Mouse (Mus musculus) cerebellum, adult 2 months (tissue): ENCODE results near the gene Chrm1. TPM values are rescaled to one million over a fixed set of nuclear protein-coding genes. Genes with fewer than 3 reads are reported as not detected.
"Not testable (repeated sequence)": the region's sequence is repeated elsewhere in the genome, so short reads cannot be mapped to it uniquely, and the experiment has no call there.

Experiments used
- DNase-seq, 2 experiments: peaks; one replicate each; pipeline ENCODE4 v3.0.0; 2021
- H3K27ac ChIP-seq: fragments of 200-500 bp; 2 replicates; pipeline ENCODE4 v1.5.1; 2012; ENCODE audit warnings: low read length, control low read depth, inconsistent platforms; ENCODE audit not compliant: insufficient read depth
- H3K27me3 ChIP-seq: fragments of 200-500 bp; 2 replicates; pipeline ENCODE4 v1.6.1; 2012; ENCODE audit warnings: inconsistent platforms, mild to moderate bottlenecking, low read length, moderate library complexity; ENCODE audit not compliant: control insufficient read depth, insufficient read depth
- H3K4me1 ChIP-seq: fragments of 200-500 bp; 2 replicates; pipeline ENCODE4 v1.6.1; 2011; ENCODE audit warnings: low read length; ENCODE audit not compliant: control insufficient read depth, insufficient read depth
- H3K4me3 ChIP-seq: fragments of 200-500 bp; replicated peaks from 2 replicates; pipeline ENCODE3; 2011; ENCODE audit warnings: mild to moderate bottlenecking, low read depth, low read length, control low read depth; ENCODE audit not compliant: insufficient read depth
- CTCF ChIP-seq: fragments of 200-500 bp; IDR thresholded peaks from 2 replicates; pipeline ENCODE4 v1.5.1; 2011; ENCODE audit warnings: low read depth, mild to moderate bottlenecking, control low read depth, low read length, moderate library complexity, borderline replicate concordance; ENCODE audit not compliant: insufficient read depth
- POLR2A ChIP-seq: fragments of 200-500 bp; IDR thresholded peaks from 2 replicates; pipeline ENCODE4 v1.6.1; 2011; ENCODE audit warnings: low read length, control low read depth, borderline replicate concordance; ENCODE audit not compliant: insufficient read depth
- WGBS: fragments of 180-500 bp; shearing (Covaris S2); methylation state at CpG from one replicate; pipeline ENCODE4 v1.1.7; 2018; 5-methylcytosine and 5-hydroxymethylcytosine counted together
- polyA plus RNA-seq: library from polyadenylated mRNA; depleted of rRNA; stranded (reverse); fragments of >200 nt; gene quantifications from 2 replicates; pipeline ENCODE4 v1.2.3, GENCODE M21; 2012; rRNA removed

Chrm1 gene
- polyA plus RNA-seq, 1 experiment = 0.88 TPM

DNA sequence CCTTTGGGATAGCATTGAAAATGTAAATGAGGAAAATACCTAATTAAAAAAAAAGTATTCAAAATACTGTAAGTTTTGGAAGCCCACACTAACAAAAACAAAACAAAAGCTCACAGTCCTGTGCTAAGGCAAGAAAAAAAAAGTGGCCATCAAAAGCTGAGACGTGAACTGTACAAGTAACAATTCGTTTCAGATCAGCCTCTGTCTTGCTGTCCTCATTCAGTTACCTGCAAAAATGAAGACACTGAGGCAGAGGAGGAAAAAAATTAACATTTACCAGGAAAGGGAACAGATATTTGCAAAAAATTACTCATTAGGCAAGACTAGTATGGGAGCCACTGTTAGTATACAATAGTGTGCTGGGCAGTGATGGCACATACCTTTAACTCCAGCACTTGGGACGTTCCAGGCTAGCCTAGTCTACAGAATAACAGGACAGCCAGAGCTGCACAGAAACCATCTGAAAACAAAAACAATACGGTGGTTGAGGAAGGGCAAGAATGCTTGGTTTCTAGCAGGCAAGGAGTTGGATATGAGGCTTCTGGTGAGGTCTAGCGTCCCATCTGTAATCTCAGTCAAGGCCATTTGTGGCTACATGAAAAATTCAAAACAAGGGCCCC, 64.0 kb downstream of the Chrm1 start:
- DNase-seq = no peak
- H3K4me3 ChIP-seq = no peak overlapping the region
- H3K27me3 ChIP-seq = no peaks in the 10 kb centered on the region
- H3K27ac ChIP-seq = no peak overlapping the region
- TF ChIP-seq CTCF (no peak), POLR2A (no peak)
- 38% methylated on average over 5 of the region's 5 CpGs for WGBS
- H3K4me1 ChIP-seq = peaks cover 5% of the 10 kb centered on the region; the same call in 1 of the 2 replicates

GRCm38 (mm10) chr19:8728335-8729099, 64.9 kb downstream of the Chrm1 start:
- H3K27me3 ChIP-seq, H3K4me3 ChIP-seq, H3K27ac ChIP-seq, H3K4me1 ChIP-seq, DNase-seq: not testable (repeated sequence)
- WGBS = 50% methylated on average over 3 of the region's 3 CpGs

Other genes with a start within 250 kb of the Chrm1 start
- 18.2 and 19.1 TPM in 2 replicates for gene Slc22a8, start 72.5 kb upstream of the Chrm1 start, polyA plus RNA-seq
- gene Slc22a6, start 45.8 kb upstream of the Chrm1 start, polyA plus RNA-seq = 2.5 and 3.9 TPM in 2 replicates
- gene Slc3a2, start 59.6 kb downstream of the Chrm1 start, polyA plus RNA-seq = 214 and 221 TPM in 2 replicates
- 55.5 and 57.6 TPM in 2 replicates for gene Wdr74, start 72.0 kb downstream of the Chrm1 start, polyA plus RNA-seq
- gene 1700092M07Rik, start 76.9 kb downstream of the Chrm1 start, polyA plus RNA-seq = 0.33 and 0.65 TPM in 2 replicates
- 116 and 119 TPM in 2 replicates for gene Stx5a, start 77.6 kb downstream of the Chrm1 start, polyA plus RNA-seq
- gene Nxf1, start 93.3 kb downstream of the Chrm1 start, polyA plus RNA-seq = 134 and 135 TPM in 2 replicates
- gene Tmem223, start 107.2 kb downstream of the Chrm1 start, polyA plus RNA-seq = 169 and 170 TPM in 2 replicates
- 15.9 and 20.2 TPM in 2 replicates for gene Tmem179b, start 110.7 kb downstream of the Chrm1 start, polyA plus RNA-seq
- 14.1 and 15.6 TPM in 2 replicates for gene Taf6l, start 122.6 kb downstream of the Chrm1 start, polyA plus RNA-seq
- gene Polr2g, start 134.8 kb downstream of the Chrm1 start, polyA plus RNA-seq = 155 and 157 TPM in 2 replicates
- gene Zbtb3, start 138.8 kb downstream of the Chrm1 start, polyA plus RNA-seq = 3.7 and 3.8 TPM in 2 replicates
- 34.4 and 36.0 TPM in 2 replicates for gene Ttc9c, start 155.5 kb downstream of the Chrm1 start, polyA plus RNA-seq
- 97.7 and 101 TPM in 2 replicates for gene Hnrnpul2, start 156.2 kb downstream of the Chrm1 start, polyA plus RNA-seq
- not detected in 2 replicates for gene AC129217.1, start 166.0 kb downstream of the Chrm1 start, polyA plus RNA-seq
- 148 and 155 TPM in 2 replicates for gene Bscl2, start 173.7 kb downstream of the Chrm1 start, polyA plus RNA-seq
- gene Gng3, start 175.4 kb downstream of the Chrm1 start, polyA plus RNA-seq = 218 and 236 TPM in 2 replicates
- gene Lrrn4cl, start 187.0 kb downstream of the Chrm1 start, polyA plus RNA-seq = 0.78 and 0.85 TPM in 2 replicates
- 117 and 134 TPM in 2 replicates for gene Ubxn1, start 207.7 kb downstream of the Chrm1 start, polyA plus RNA-seq
- gene Uqcc3, start 217.1 kb downstream of the Chrm1 start, polyA plus RNA-seq = 69.3 and 76.7 TPM in 2 replicates
- 3.8 and 5.1 TPM in 2 replicates for gene Lbhd1, start 219.9 kb downstream of the Chrm1 start, polyA plus RNA-seq
- not detected in 2 replicates for gene Gm49403, start 220.1 kb downstream of the Chrm1 start, polyA plus RNA-seq
- 43.7 and 45.9 TPM in 2 replicates for gene 1810009A15Rik, start 225.1 kb downstream of the Chrm1 start, polyA plus RNA-seq
- not detected in 2 replicates for gene Gm49416, start 225.1 kb downstream of the Chrm1 start, polyA plus RNA-seq
- 17.7 and 18.0 TPM in 2 replicates for gene Ints5, start 229.2 kb downstream of the Chrm1 start, polyA plus RNA-seq
- gene Ganab, start 234.3 kb downstream of the Chrm1 start, polyA plus RNA-seq = 105 and 116 TPM in 2 replicates